Mouse (Mus musculus) myocyte (in vitro differentiated cells): ENCODE data around the gene Bbs2.

Source experiments
- CEBPB ChIP-seq: IDR thresholded peaks from 2 replicates; pipeline ENCODE4 v1.6.1; 2011; ENCODE audit warnings: mild to moderate bottlenecking, moderate library complexity; ENCODE audit not compliant: poor library complexity, insufficient read depth, severe bottlenecking
- E2F4 ChIP-seq: IDR thresholded peaks from one replicate; pipeline ENCODE4 v1.6.1; 2011; ENCODE audit warnings: mild to moderate bottlenecking, control low read depth, moderate library complexity; ENCODE audit not compliant: insufficient read depth
- MAX ChIP-seq: IDR thresholded peaks from one replicate; pipeline ENCODE4 v1.6.1; 2011; ENCODE audit warnings: low read depth, mild to moderate bottlenecking, control low read depth
- MYOG ChIP-seq, 3 experiments: IDR thresholded peaks; one replicate each; pipeline ENCODE4 v1.6.1; 2011; ENCODE audit warnings: control low read depth in 2 of 3, low read depth in 2 of 3, mild to moderate bottlenecking in 2 of 3; ENCODE audit not compliant: insufficient read length in 2 of 3, control insufficient read depth in 1 of 3, insufficient read depth in 1 of 3
- POLR2A ChIP-seq: IDR thresholded peaks from one replicate; pipeline ENCODE4 v1.6.1; 2011; ENCODE audit warnings: low read depth, mild to moderate bottlenecking, control low read depth, moderate library complexity; ENCODE audit not compliant: insufficient read length
- POLR2AphosphoS2 ChIP-seq: IDR thresholded peaks from one replicate; pipeline ENCODE4 v1.6.1; 2011; ENCODE audit warnings: low read depth, control low read depth; ENCODE audit not compliant: insufficient read length
- TCF12 ChIP-seq: IDR thresholded peaks from one replicate; pipeline ENCODE4 v1.6.1; 2011; ENCODE audit warnings: mild to moderate bottlenecking, control low read depth; ENCODE audit not compliant: poor library complexity, insufficient read depth, severe bottlenecking
- TCF3 ChIP-seq: IDR thresholded peaks from one replicate; pipeline ENCODE4 v1.6.1; 2011; ENCODE audit warnings: low read depth, control low read depth; ENCODE audit not compliant: insufficient read length
- USF1 ChIP-seq: IDR thresholded peaks from one replicate; pipeline ENCODE4 v1.6.1; 2011; ENCODE audit warnings: low read depth, mild to moderate bottlenecking, control low read depth, moderate library complexity

DNA sequence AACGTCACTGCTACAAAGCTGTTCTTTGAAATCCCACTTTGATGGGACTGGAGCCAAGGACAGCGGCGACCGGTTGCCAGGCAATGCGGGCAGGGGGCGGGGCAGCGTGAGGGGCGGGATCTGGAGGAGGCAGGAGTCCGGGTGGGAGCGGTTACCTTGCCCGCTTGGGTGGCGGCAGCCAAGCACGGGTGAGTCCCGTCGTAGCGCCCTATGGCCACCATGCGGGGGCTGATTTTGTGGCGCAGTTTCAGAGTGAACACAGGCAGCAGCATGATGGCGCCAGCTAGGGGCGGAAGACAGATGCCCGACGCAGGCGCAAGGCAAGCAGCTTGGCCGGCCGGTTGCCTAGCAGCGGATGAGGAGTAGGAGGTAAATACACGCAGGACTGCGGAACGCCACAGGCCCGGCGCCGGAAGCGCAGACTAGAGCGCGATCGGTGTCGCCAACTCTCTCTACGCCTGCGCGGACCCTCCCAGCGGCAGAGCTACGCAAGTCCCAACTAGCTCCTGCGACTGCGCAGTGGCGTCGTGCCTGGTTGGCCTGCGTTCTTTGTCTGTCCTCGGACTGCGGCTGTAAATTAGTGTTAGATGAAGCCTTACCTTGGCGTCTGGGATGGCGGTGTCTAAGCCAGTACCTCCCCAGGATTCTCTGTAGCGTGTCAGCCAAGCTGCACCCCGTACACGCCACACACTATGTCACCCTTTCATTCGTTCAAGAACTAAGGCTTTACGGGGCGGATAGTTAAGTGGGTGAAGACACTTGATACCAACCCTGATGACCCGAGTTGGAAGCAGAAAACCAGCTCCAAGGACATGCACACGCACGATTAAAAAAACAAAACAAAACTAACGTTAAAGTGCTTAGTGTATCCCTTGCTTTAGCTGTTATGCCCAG lies at the start of gene Bbs2:
- TF ChIP-seq POLR2A (peak; percentile 99), MYOG (IDR thresholded peaks at IDR 0.05; ENCODE audit: control insufficient read depth in 1 of 3, insufficient read depth in 1 of 3, insufficient read length in 2 of 3, low read depth in 2 of 3) (peak in 1 of 3 experiments; percentile 37), TCF12 (no peak), POLR2AphosphoS2 (peak; percentile 98), USF1 (no peak), E2F4 (no peak), CEBPB (no peak), TCF3 (no peak), MAX (no peak)
